Mouse (Mus musculus) midbrain, embryonic 10.5 days (tissue): ENCODE data around the gene Ccl12. TPM values are rescaled to one million over a fixed set of nuclear protein-coding genes. Genes with fewer than 3 reads are reported as not detected.

Experiments
- DNase-seq: peaks from one replicate; pipeline ENCODE4 v3.0.0-alpha.2; 2017; ENCODE audit warnings: low spot score
- H3K27ac ChIP-seq: fragments of 300-500 bp; sonication (generic); replicated peaks from 2 replicates; pipeline ENCODE4 v1.5.1; 2016; ENCODE audit warnings: mild to moderate bottlenecking
- H3K27me3 ChIP-seq: fragments of 300-500 bp; sonication (generic); 2 replicates; pipeline ENCODE4 v1.6.1; 2016; ENCODE audit warnings: low read depth, mild to moderate bottlenecking; ENCODE audit not compliant: poor library complexity, severe bottlenecking
- H3K36me3 ChIP-seq: fragments of 300-500 bp; sonication (generic); 2 replicates; pipeline ENCODE4 v1.6.1; 2016; ENCODE audit warnings: mild to moderate bottlenecking, moderate library complexity
- H3K4me1 ChIP-seq: fragments of 300-500 bp; sonication (generic); 2 replicates; pipeline ENCODE4 v1.6.1; 2016
- H3K4me3 ChIP-seq: fragments of 300-500 bp; sonication (generic); 2 replicates; pipeline ENCODE4 v1.5.1; 2016; ENCODE audit warnings: mild to moderate bottlenecking, moderate library complexity
- H3K9me3 ChIP-seq: fragments of 300-500 bp; sonication (generic); replicated peaks from 2 replicates; pipeline ENCODE4 v1.6.1; 2016; ENCODE audit warnings: mild to moderate bottlenecking
- WGBS: fragments of 180-500 bp; shearing (Covaris S2); methylation state at CpG from one replicate; pipeline ENCODE4 v1.1.7; 2016; 5-methylcytosine and 5-hydroxymethylcytosine counted together
- polyA plus RNA-seq: library from polyadenylated mRNA; unstranded; fragments of >200 nt; fragmentation: Nextera tagmentation; extraction: Ambion mirVana; gene quantifications from 2 replicates; pipeline ENCODE4 v1.2.1, GENCODE M21; 2016

The Ccl12 gene
- polyA plus RNA-seq, 1 experiment from 2014 or later: not detected

GRCm38 (mm10) chr11:82084360-82084759 is 17.3 kb upstream of the Ccl12 start:
- no peaks in the 10 kb centered on the region for H3K9me3 ChIP-seq
- no peak overlapping the region for H3K27ac ChIP-seq
- WGBS: 95% methylated on average over 3 of the region's 3 CpGs
- no peaks in the 10 kb centered on the region for H3K4me1 ChIP-seq
- no peaks in the 10 kb centered on the region for H3K27me3 ChIP-seq
- no peak for DNase-seq
- no peaks in the 10 kb centered on the region for H3K36me3 ChIP-seq
- no peak overlapping the region for H3K4me3 ChIP-seq

- H3K27me3 ChIP-seq: no peaks in the 10 kb centered on the region
- WGBS: 89% methylated on average over 10 of the region's 10 CpGs
- no peak overlapping the region for H3K4me3 ChIP-seq
- no peaks in the 10 kb centered on the region for H3K4me1 ChIP-seq
- DNase-seq: no peak
- no peaks in the 10 kb centered on the region for H3K9me3 ChIP-seq
- H3K36me3 ChIP-seq: no peaks in the 10 kb centered on the region
- no peak overlapping the region for H3K27ac ChIP-seq
Measured at GRCm38 (mm10) chr11:82099511-82100323, 1.9 kb upstream of the Ccl12 start.

- Histone ChIP-seq H3K27ac (no peak overlapping the region), H3K9me3 (no peaks in the 10 kb centered on the region), H3K27me3 (no peaks in the 10 kb centered on the region), H3K4me1 (no peaks in the 10 kb centered on the region), H3K4me3 (no peak overlapping the region), H3K36me3 (no peaks in the 10 kb centered on the region)
- 84% methylated on average over 4 of the region's 4 CpGs for WGBS
- no peak for DNase-seq
Measured at GRCm38 (mm10) chr11:82101087-82101486, 558 bp upstream of the Ccl12 start.

GRCm38 (mm10) chr11:82109611-82110010 is 8.0 kb downstream of the Ccl12 start:
- Histone ChIP-seq H3K4me3 (no peak overlapping the region), H3K9me3 (no peaks in the 10 kb centered on the region), H3K4me1 (no peaks in the 10 kb centered on the region), H3K27ac (no peak overlapping the region), H3K27me3 (no peaks in the 10 kb centered on the region), H3K36me3 (no peaks in the 10 kb centered on the region)
- DNase-seq: no peak

GRCm38 (mm10) chr11:82110372-82111248 is 9.0 kb downstream of the Ccl12 start:
- no peak overlapping the region for H3K27ac ChIP-seq
- no peaks in the 10 kb centered on the region for H3K27me3 ChIP-seq
- H3K9me3 ChIP-seq: no peaks in the 10 kb centered on the region
- no peaks in the 10 kb centered on the region for H3K4me1 ChIP-seq
- H3K36me3 ChIP-seq: no peaks in the 10 kb centered on the region
- no peak for DNase-seq
- WGBS: 85% methylated on average over 6 of the region's 6 CpGs
- H3K4me3 ChIP-seq: no peak overlapping the region

GRCm38 (mm10) chr11:82114885-82115284 is 13.2 kb downstream of the Ccl12 start, which contains the start of gene Ccl8:
Gene Ccl8, plus strand, starts transcription at chr11:82115185.
- Histone ChIP-seq H3K36me3 (no peaks in the 10 kb centered on the region), H3K27me3 (no peaks in the 10 kb centered on the region), H3K4me3 (no peak within 1 kb of the TSS), H3K9me3 (no peaks in the 10 kb centered on the region), H3K4me1 (no peaks in the 10 kb centered on the region), H3K27ac (no peak within 1 kb of the TSS)
- DNase-seq: no peak
- 83% methylated on average over 3 of the region's 3 CpGs for WGBS

- DNase-seq: no peak
- Histone ChIP-seq H3K27me3 (no peaks in the 10 kb centered on the region), H3K36me3 (no peaks in the 10 kb centered on the region), H3K4me1 (no peaks in the 10 kb centered on the region), H3K27ac (no peak overlapping the region), H3K9me3 (no peaks in the 10 kb centered on the region), H3K4me3 (no peak overlapping the region)
- WGBS: 92% methylated on average over 3 of the region's 3 CpGs
Measured at GRCm38 (mm10) chr11:82116041-82116440, 14.4 kb downstream of the Ccl12 start.

GRCm38 (mm10) chr11:82132977-82133376 is 31.3 kb downstream of the Ccl12 start:
- WGBS: 74% methylated on average over 1 of the region's 1 CpGs
- DNase-seq: no peak
- Histone ChIP-seq H3K36me3 (no peaks in the 10 kb centered on the region), H3K4me3 (no peak overlapping the region), H3K27me3 (no peaks in the 10 kb centered on the region), H3K9me3 (no peaks in the 10 kb centered on the region), H3K4me1 (no peaks in the 10 kb centered on the region), H3K27ac (no peak overlapping the region)

- Histone ChIP-seq H3K27ac (no peak overlapping the region), H3K9me3 (no peaks in the 10 kb centered on the region), H3K4me1 (no peaks in the 10 kb centered on the region), H3K36me3 (no peaks in the 10 kb centered on the region), H3K4me3 (no peak overlapping the region), H3K27me3 (no peaks in the 10 kb centered on the region; the same call in 1 of the 2 replicates)
- DNase-seq: no peak
- WGBS: 90% methylated on average over 2 of the region's 2 CpGs
Measured at GRCm38 (mm10) chr11:82136196-82136595, 34.6 kb downstream of the Ccl12 start.

- DNase-seq: no peak
- Histone ChIP-seq H3K27ac (no peak overlapping the region), H3K36me3 (no peaks in the 10 kb centered on the region), H3K4me1 (no peaks in the 10 kb centered on the region), H3K27me3 (no peaks in the 10 kb centered on the region; the same call in 1 of the 2 replicates), H3K4me3 (no peak overlapping the region), H3K9me3 (no peaks in the 10 kb centered on the region)
- WGBS: 80% methylated on average over 7 of the region's 7 CpGs
Measured at GRCm38 (mm10) chr11:82139492-82140094, 37.9 kb downstream of the Ccl12 start.
